ENCODE assay signal across 8 mouse cellular contexts in the genomic region with DNA sequence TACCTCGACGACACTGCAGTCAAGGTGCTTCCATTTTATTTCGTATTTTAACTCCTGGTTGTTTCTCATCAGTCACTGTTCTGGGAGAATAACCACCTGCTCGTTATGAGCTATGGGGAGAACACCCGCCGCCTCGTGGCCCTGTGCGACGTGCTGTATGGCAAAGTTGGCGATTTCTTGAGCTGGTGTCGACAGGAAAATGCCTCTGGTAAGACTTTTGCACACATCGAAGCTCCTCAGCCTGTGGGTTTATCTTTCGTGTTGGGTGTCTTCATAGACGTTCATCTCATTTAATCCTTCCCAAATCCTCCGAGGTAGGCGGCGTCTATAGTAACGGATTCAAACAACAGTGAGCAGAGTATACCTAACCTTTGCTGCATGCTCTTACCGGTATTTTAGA. TPM values are rescaled to one million over a fixed set of nuclear protein-coding genes. Genes with fewer than 3 reads are reported as not detected.
DNase-seq lines count a peak whose midpoint lies in the region; ATAC-seq and TF ChIP-seq lines count a peak whose summit lies in the region.

Gene Fbxl5, minus strand, starts transcription at position 101 of the 400 bp plus-strand sequence.

- no peak for DNase-seq in layer of hippocampus, adult 2 months (ENCODE audit: low spot score in 2 of 2)
- DNase-seq in layer of hippocampus, adult 11-12 months (ENCODE audit: low spot score): no peak
- no peak for DNase-seq in large intestine, adult 2 months (ENCODE audit: low read depth, low spot score)
- no peak for DNase-seq in kidney, adult 9 months
- no peak for DNase-seq in c-Kit-positive CD71-positive TER-119-positive erythroid progenitor cells, embryonic 14.5 days (ENCODE audit: low spot score)

- no peak within 1 kb of the TSS for H3K27ac ChIP-seq in layer of hippocampus, adult 2 months
- H3K27ac ChIP-seq in bone marrow macrophage, adult 2 months (ENCODE audit: insufficient read depth, low read depth, low read length): no peak within 1 kb of the TSS
- no peak within 1 kb of the TSS for H3K27ac ChIP-seq in midbrain, embryonic 13.5 days

- H3K9ac ChIP-seq in midbrain, embryonic 13.5 days (replicated peaks): no peak within 1 kb of the TSS

- ATAC-seq in granulocyte monocyte progenitor cell, adult 5-6 weeks (replicated peaks; ENCODE audit: poor library complexity, severe bottlenecking): no peak
- ATAC-seq in midbrain, embryonic 13.5 days: no peak

- H3K4me3 ChIP-seq in layer of hippocampus, adult 2 months: no peak within 1 kb of the TSS
- no peak within 1 kb of the TSS for H3K4me3 ChIP-seq in bone marrow macrophage, adult 2 months (ENCODE audit: insufficient read depth, low read length)
- H3K4me3 ChIP-seq in midbrain, embryonic 13.5 days (replicated peaks): no peak within 1 kb of the TSS

- no peaks in the 10 kb centered on the region for H3K9me3 ChIP-seq in midbrain, embryonic 13.5 days

- H3K4me2 ChIP-seq in midbrain, embryonic 13.5 days (replicated peaks): no peak within 1 kb of the TSS

- H3K27me3 ChIP-seq in midbrain, embryonic 13.5 days: no peaks in the 10 kb centered on the region

- no peak for TF ChIP-seq POLR2A in bone marrow macrophage, adult 2 months (IDR thresholded peaks at IDR 0.05; ENCODE audit: borderline replicate concordance, low read depth, low read length)

- H3K36me3 ChIP-seq in midbrain, embryonic 13.5 days: no peaks in the 10 kb centered on the region

- 92% methylated on average over 19 of the region's 19 CpGs for WGBS in large intestine, adult 2 months
- WGBS in midbrain, embryonic 13.5 days: 84% methylated on average over 19 of the region's 19 CpGs

- peaks cover 21% of the 10 kb centered on the region for H3K4me1 ChIP-seq in bone marrow macrophage, adult 2 months (ENCODE audit: control insufficient read depth, insufficient read depth, low read length)
- no peaks in the 10 kb centered on the region for H3K4me1 ChIP-seq in midbrain, embryonic 13.5 days (replicated peaks)

- no peak for TF ChIP-seq CTCF in layer of hippocampus, adult 2 months (conservative IDR thresholded peaks at IDR 0.05)
- no peak for TF ChIP-seq CTCF in bone marrow macrophage, adult 2 months (IDR thresholded peaks at IDR 0.05; ENCODE audit: low read depth, low read length)

RNA-seq across cellular contexts. Expression of gene Fbxl5, which starts in this region (rescaled TPM):
- total RNA-seq in layer of hippocampus, adult 2 months (2021): 10 to 100 TPM; 89.3 to 97.2 TPM
- polyA plus RNA-seq in bone marrow macrophage, adult 2 months (2012; ENCODE audit: insufficient read depth, insufficient read length, missing spikeins): 46.5 and 47.2 TPM in 2 replicates
- 31.2 and 47.8 TPM in 2 replicates for total RNA-seq in granulocyte monocyte progenitor cell, adult 5-6 weeks (2014; fragmentation: Nextera tagmentation)
- total RNA-seq in granulocyte monocyte progenitor cell, adult 5-6 weeks (2017): 46.3 and 61.3 TPM in 2 replicates
- 23.1 and 33.6 TPM in 2 replicates for polyA plus RNA-seq in large intestine, adult 2 months (2012; rRNA removed)
- polyA plus RNA-seq in midbrain, embryonic 13.5 days (2015; fragmentation: Nextera tagmentation; extraction: Ambion mirVana): 62.5 and 70.9 TPM in 2 replicates
